Mouse (Mus musculus) hindbrain, embryonic 16.5 days (tissue): Measurements from ENCODE around the gene Trmo. TPM values are rescaled to one million over a fixed set of nuclear protein-coding genes. Genes with fewer than 3 reads are reported as not detected.

Experiments used
- ATAC-seq: fragments of 200-750 bp; cut with Nextera tagmentation; 2 replicates; pipeline ENCODE4 v1.8.0; 2017; ENCODE audit warnings: moderate TSS enrichment, moderate library complexity
- H3K27ac ChIP-seq: fragments of 300-500 bp; sonication (generic); 2 replicates; pipeline ENCODE4 v1.5.1; 2014; ENCODE audit warnings: low read depth, mild to moderate bottlenecking, control low read depth, low read length, moderate library complexity
- H3K27me3 ChIP-seq: fragments of 300-500 bp; sonication (generic); replicated peaks from 2 replicates; pipeline ENCODE4 v1.6.1; 2014; ENCODE audit warnings: low read length; ENCODE audit not compliant: control insufficient read depth, insufficient read depth
- H3K36me3 ChIP-seq: fragments of 300-500 bp; sonication (generic); 2 replicates; pipeline ENCODE4 v1.6.1; 2014; ENCODE audit warnings: mild to moderate bottlenecking, low read length, moderate library complexity, mixed read lengths; ENCODE audit not compliant: control insufficient read depth, insufficient read depth
- H3K4me1 ChIP-seq: fragments of 300-500 bp; sonication (generic); 2 replicates; pipeline ENCODE4 v1.6.1; 2014; ENCODE audit warnings: low read depth, low read length; ENCODE audit not compliant: control insufficient read depth, insufficient read depth
- H3K4me2 ChIP-seq: fragments of 300-500 bp; sonication (generic); 2 replicates; pipeline ENCODE4 v1.6.1; 2014; ENCODE audit warnings: mild to moderate bottlenecking, low read length, control low read depth, moderate library complexity
- H3K4me3 ChIP-seq: fragments of 300-500 bp; sonication (generic); 2 replicates; pipeline ENCODE4 v1.5.1; 2014; ENCODE audit warnings: mild to moderate bottlenecking, low read length, control low read depth, moderate library complexity
- H3K9ac ChIP-seq: fragments of 300-500 bp; sonication (generic); 2 replicates; pipeline ENCODE4 v1.6.1; 2014; ENCODE audit warnings: low read depth, mild to moderate bottlenecking, control low read depth, low read length, moderate library complexity
- H3K9me3 ChIP-seq: fragments of 300-500 bp; sonication (generic); 2 replicates; pipeline ENCODE4 v1.6.1; 2014; ENCODE audit warnings: mild to moderate bottlenecking, low read length, moderate library complexity; ENCODE audit not compliant: control insufficient read depth
- WGBS: fragments of 180-500 bp; shearing (Covaris S2); extraction: QIAGEN DNeasy Blood & Tissue Kit; methylation state at CpG from one replicate; pipeline ENCODE4 v1.1.7; 2014; 5-methylcytosine and 5-hydroxymethylcytosine counted together
- polyA plus RNA-seq: library from polyadenylated mRNA; unstranded; fragments of >200 nt; fragmentation: Nextera tagmentation; extraction: Ambion mirVana; gene quantifications from 2 replicates; pipeline ENCODE4 v1.2.1, GENCODE M21; 2015

Trmo gene
- polyA plus RNA-seq, 1 experiment from 2014 or later: 8.8 TPM

DNA sequence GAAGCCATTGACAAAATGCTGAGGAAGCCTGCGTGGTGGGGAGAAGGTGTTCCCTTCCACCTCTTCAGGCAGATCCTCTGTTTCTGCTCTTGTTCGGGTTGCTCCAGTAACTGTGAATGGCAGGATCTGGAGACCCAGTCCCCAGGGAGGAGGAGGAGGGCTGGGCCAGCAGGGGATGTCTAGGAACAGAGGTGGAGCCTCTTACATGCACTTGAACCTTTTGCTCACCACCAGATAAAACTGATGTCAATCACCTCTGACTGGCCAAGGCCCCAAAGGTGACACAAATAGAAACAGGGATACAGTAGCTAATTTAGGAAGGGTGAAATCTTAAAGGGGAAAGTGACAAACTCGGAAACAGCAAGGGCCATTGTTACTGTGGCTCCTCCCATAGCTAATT, 51.2 kb downstream of the Trmo start:
- no peak for ATAC-seq
- 1% methylated on average over 3 of the region's 3 CpGs for WGBS

DNA sequence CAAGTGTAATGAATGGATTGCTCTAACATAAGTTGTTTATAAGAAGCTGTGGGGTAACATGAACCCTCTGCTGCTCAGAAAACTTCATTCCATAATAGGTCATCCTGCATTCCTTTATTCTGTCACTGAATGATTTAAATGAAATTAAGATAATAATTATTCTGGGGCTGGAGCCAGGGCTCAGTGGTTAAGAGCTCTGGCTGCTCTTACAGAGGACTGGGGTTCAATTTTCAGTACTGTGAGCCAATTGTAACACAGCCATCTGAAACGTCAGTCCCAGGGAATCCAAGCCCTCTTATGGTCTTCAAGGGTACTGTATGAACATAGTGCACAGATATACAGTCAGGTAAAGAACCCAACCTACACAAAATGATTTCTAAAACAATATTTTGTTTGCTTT, 53.4 kb downstream of the Trmo start:
- ATAC-seq: no peak
- no peak overlapping the region for H3K4me2 ChIP-seq
- no peaks in the 10 kb centered on the region for H3K9me3 ChIP-seq
- H3K4me1 ChIP-seq: no peaks in the 10 kb centered on the region
- H3K9ac ChIP-seq: no peak overlapping the region
- no peak overlapping the region for H3K4me3 ChIP-seq
- no peak overlapping the region for H3K27ac ChIP-seq
- H3K27me3 ChIP-seq: peaks cover 30% of the 10 kb centered on the region
- H3K36me3 ChIP-seq: no peaks in the 10 kb centered on the region
- WGBS: 17% methylated on average over 1 of the region's 1 CpGs

More for the DNA sequence above, 51.2 kb downstream of the Trmo start:
- Histone ChIP-seq H3K4me2 (no peak overlapping the region), H3K27ac (no peak overlapping the region), H3K4me1 (peaks cover 5% of the 10 kb centered on the region), H3K9ac (no peak overlapping the region), H3K9me3 (no peaks in the 10 kb centered on the region), H3K36me3 (no peaks in the 10 kb centered on the region), H3K4me3 (no peak overlapping the region), H3K27me3 (peaks cover 47% of the 10 kb centered on the region)

DNA sequence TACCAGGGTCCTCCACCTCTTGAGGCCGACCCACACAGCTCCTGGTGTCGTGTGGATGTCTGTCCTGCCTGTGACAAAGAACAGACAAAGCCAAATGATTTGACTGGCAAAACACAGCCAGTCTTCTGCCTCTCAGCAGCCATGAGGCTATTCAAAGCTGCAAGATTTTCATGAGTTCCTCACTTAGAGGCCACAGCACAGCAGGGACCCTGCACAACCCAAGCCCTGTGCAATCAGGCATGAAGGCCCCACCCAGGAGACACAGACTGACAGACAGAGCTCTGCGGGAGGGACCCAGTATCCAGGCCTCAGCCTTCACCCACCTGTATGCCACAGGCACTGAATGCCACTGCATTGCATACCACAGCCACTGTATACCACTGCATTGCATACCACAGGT, 60.3 kb downstream of the Trmo start:
- Histone ChIP-seq H3K4me2 (no peak overlapping the region), H3K4me1 (no peaks in the 10 kb centered on the region), H3K27me3 (no peaks in the 10 kb centered on the region), H3K36me3 (no peaks in the 10 kb centered on the region), H3K9me3 (no peaks in the 10 kb centered on the region), H3K4me3 (no peak overlapping the region), H3K27ac (no peak overlapping the region), H3K9ac (no peak overlapping the region)
- ATAC-seq: no peak
- 35% methylated on average over 3 of the region's 3 CpGs for WGBS

Other genes starting within 250 kb of the Trmo start
- 23.5 and 25.8 TPM in 2 replicates for gene Xpa, start 193.1 kb downstream of the Trmo start, polyA plus RNA-seq
- gene Foxe1, start 45.8 kb downstream of the Trmo start, polyA plus RNA-seq: not detected in 2 replicates
- gene Hemgn, start 24.1 kb upstream of the Trmo start, polyA plus RNA-seq: 0.13 and 0.26 TPM in 2 replicates
- gene Anp32b, start 61.5 kb upstream of the Trmo start, polyA plus RNA-seq: 72.5 and 82.4 TPM in 2 replicates
- gene Nans, start 99.8 kb upstream of the Trmo start, polyA plus RNA-seq: 73.7 and 77.1 TPM in 2 replicates
- gene Trim14, start 146.7 kb upstream of the Trmo start, polyA plus RNA-seq: 0.85 and 1.2 TPM in 2 replicates
- 7.9 and 10.2 TPM in 2 replicates for gene Coro2a, start 212.8 kb upstream of the Trmo start, polyA plus RNA-seq